Mouse (Mus musculus): ENCODE results near the gene Kctd6.
"Not testable (repeated sequence)": the region's sequence is repeated elsewhere in the genome, so short reads cannot be mapped to it uniquely, and the experiment has no call there.

Gene Kctd6

GRCm38 (mm10) chr14:8213803-8214224, at the start of gene Kctd6:
Gene Kctd6, plus strand, starts transcription at chr14:8214140.
- DNase-seq (ENCODE audit: low spot score in 2 of 2), result peak; percentile 99 to 100

GRCm38 (mm10) chr14:8164463-8164862, 49.5 kb upstream of the Kctd6 start:
- no peak for DNase-seq (ENCODE audit: low spot score in 2 of 2)

- DNase-seq (ENCODE audit: low spot score in 2 of 2), result peak; percentile 98 to 99
Observed at GRCm38 (mm10) chr14:8172507-8173410, 41.2 kb upstream of the Kctd6 start, which contains the start of gene Pdhb. Gene Pdhb, minus strand, starts transcription at chr14:8173025.

GRCm38 (mm10) chr14:8173542-8174250, 40.2 kb upstream of the Kctd6 start:
- not testable (repeated sequence) for DNase-seq (ENCODE audit: low spot score in 2 of 2)

GRCm38 (mm10) chr14:8174634-8175033, 39.3 kb upstream of the Kctd6 start:
- DNase-seq (ENCODE audit: low spot score in 2 of 2), result no peak

- DNase-seq (ENCODE audit: low spot score in 2 of 2), result no peak
Observed at GRCm38 (mm10) chr14:8176251-8176650, 37.7 kb upstream of the Kctd6 start.

GRCm38 (mm10) chr14:8180371-8181035, 33.4 kb upstream of the Kctd6 start:
- DNase-seq (ENCODE audit: low spot score in 2 of 2), result no peak

- DNase-seq (ENCODE audit: low spot score in 2 of 2), result no peak
Observed at GRCm38 (mm10) chr14:8183330-8183729, 30.6 kb upstream of the Kctd6 start.

- no peak for DNase-seq (ENCODE audit: low spot score in 2 of 2)
Observed at GRCm38 (mm10) chr14:8186278-8187045, 27.5 kb upstream of the Kctd6 start.

GRCm38 (mm10) chr14:8190556-8190955, 23.4 kb upstream of the Kctd6 start:
- DNase-seq (ENCODE audit: low spot score in 2 of 2), result no peak

- no peak for DNase-seq (ENCODE audit: low spot score in 2 of 2)
Observed at GRCm38 (mm10) chr14:8191331-8191965, 22.5 kb upstream of the Kctd6 start.

GRCm38 (mm10) chr14:8192727-8193126, 21.2 kb upstream of the Kctd6 start:
- no peak for DNase-seq (ENCODE audit: low spot score in 2 of 2)

GRCm38 (mm10) chr14:8200769-8201168, 13.2 kb upstream of the Kctd6 start:
- no peak for DNase-seq (ENCODE audit: low spot score in 2 of 2)

- no peak for DNase-seq (ENCODE audit: low spot score in 2 of 2)
Observed at GRCm38 (mm10) chr14:8201715-8202114, 12.2 kb upstream of the Kctd6 start.

GRCm38 (mm10) chr14:8206179-8206910, 7.6 kb upstream of the Kctd6 start:
- DNase-seq (ENCODE audit: low spot score in 2 of 2), result no peak

- no peak for DNase-seq (ENCODE audit: low spot score in 2 of 2)
Observed at GRCm38 (mm10) chr14:8207105-8207504, 6.8 kb upstream of the Kctd6 start.

- no peak for DNase-seq (ENCODE audit: low spot score in 2 of 2)
Observed at GRCm38 (mm10) chr14:8207543-8207942, 6.4 kb upstream of the Kctd6 start.

GRCm38 (mm10) chr14:8208876-8209275, 5.1 kb upstream of the Kctd6 start:
- no peak for DNase-seq (ENCODE audit: low spot score in 2 of 2)

- no peak for DNase-seq (ENCODE audit: low spot score in 2 of 2)
Observed at GRCm38 (mm10) chr14:8209896-8210295, 4.0 kb upstream of the Kctd6 start.

GRCm38 (mm10) chr14:8212996-8213395, 944 bp upstream of the Kctd6 start:
- no peak for DNase-seq (ENCODE audit: low spot score in 2 of 2)

Measured in urinary bladder, postnatal 4 days (tissue).